In the genomic region with DNA sequence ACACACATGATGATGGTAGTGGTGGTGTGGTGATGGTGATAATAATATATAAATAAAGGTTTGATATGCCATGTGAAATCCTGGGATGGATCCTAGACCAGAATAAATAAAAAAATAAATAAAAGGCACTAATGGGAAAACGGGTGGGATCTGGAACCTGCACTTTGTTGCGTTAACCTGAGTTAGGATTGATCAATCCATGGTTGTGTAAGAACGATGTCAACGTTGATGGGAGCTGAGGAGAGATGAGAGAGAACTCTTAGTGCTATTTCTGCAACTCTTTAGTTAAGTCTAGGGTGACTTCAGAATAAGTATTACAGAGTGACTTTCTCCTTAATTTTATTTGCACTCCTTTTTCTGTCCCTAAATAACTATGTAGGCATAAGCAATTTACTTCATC, we compare ENCODE assay signal across 18 mouse cellular contexts. TPM values are rescaled to one million over a fixed set of nuclear protein-coding genes. Genes with fewer than 3 reads are reported as not detected.
A peak's percentile ranks its signal among the peaks of the same experiment; 100 is the strongest.
DNase-seq lines count a peak whose midpoint lies in the region; ATAC-seq and TF ChIP-seq lines count a peak whose summit lies in the region.
"Had no signal": no experiment of that assay in that cellular context is flagged by ENCODE, and none has a peak within 500 bp of the region (broad histone marks: within the 10 kb centered on the region; RNA-seq: fewer than 3 reads in every experiment).

No protein-coding gene starts in this region.

- no peak for TF ChIP-seq EP300 in liver, postnatal 0 days (IDR thresholded peaks at IDR 0.05; ENCODE audit: low read depth)

- no peaks in the 10 kb centered on the region for H3K79me2 ChIP-seq in liver, adult 2 months (ENCODE audit: control insufficient read depth, insufficient read depth, low read length)

- no peak overlapping the region for H3K27ac ChIP-seq in liver, adult 2 months (replicated peaks; ENCODE audit: insufficient read depth, low read depth, low read length)
- no peak overlapping the region for H3K27ac ChIP-seq in liver, postnatal 0 days (ENCODE audit: low read depth)
- H3K27ac ChIP-seq in liver, embryonic 12.5 days = no peak overlapping the region
- H3K27ac ChIP-seq: embryonic facial prominence, embryonic 10.5 days; embryonic facial prominence, embryonic 12.5 days; forebrain, embryonic 10.5 days; forebrain, embryonic 12.5 days had no signal

- H3K27me3 ChIP-seq in liver, adult 2 months (ENCODE audit: control insufficient read depth, insufficient read depth, low read length) = no peaks in the 10 kb centered on the region
- H3K27me3 ChIP-seq in liver, postnatal 0 days (ENCODE audit: insufficient read depth, low read length) = no peaks in the 10 kb centered on the region
- peaks cover 42% of the 10 kb centered on the region for H3K27me3 ChIP-seq in liver, embryonic 12.5 days (replicated peaks)

- no peak overlapping the region for H3K4me3 ChIP-seq in liver, adult 2 months (ENCODE audit: insufficient read depth, low read depth, low read length)
- H3K4me3 ChIP-seq in liver, postnatal 0 days (ENCODE audit: low read depth, low read length) = no peak overlapping the region
- H3K4me3 ChIP-seq in liver, embryonic 12.5 days = no peak overlapping the region
- H3K4me3 ChIP-seq: embryonic facial prominence, embryonic 10.5 days; embryonic facial prominence, embryonic 12.5 days; forebrain, embryonic 10.5 days; forebrain, embryonic 12.5 days had no signal

- peaks cover 5% of the 10 kb centered on the region; the same call in 1 of the 2 replicates for H3K4me1 ChIP-seq in liver, adult 2 months (ENCODE audit: control insufficient read depth, insufficient read depth, low read length)
- peaks cover 9% of the 10 kb centered on the region for H3K4me1 ChIP-seq in liver, postnatal 0 days (ENCODE audit: insufficient read depth)
- peaks cover 6% of the 10 kb centered on the region; the same call in 1 of the 2 replicates for H3K4me1 ChIP-seq in liver, embryonic 12.5 days

- no peak for TF ChIP-seq POLR2A in liver, adult 2 months (IDR thresholded peaks at IDR 0.05; ENCODE audit: extremely low read depth, insufficient read depth, low read length)

- TF ChIP-seq CTCF in liver, adult 2 months (IDR thresholded peaks at IDR 0.05; ENCODE audit: low read depth, low read length) = no peak
- no peak for TF ChIP-seq CTCF in liver, postnatal 0 days (IDR thresholded peaks at IDR 0.05; ENCODE audit: low read depth)

- H3K36me3 ChIP-seq in liver, adult 2 months (ENCODE audit: control insufficient read depth, insufficient read depth, low read length) = no peaks in the 10 kb centered on the region
- H3K36me3 ChIP-seq in liver, postnatal 0 days (replicated peaks; ENCODE audit: insufficient read depth, low read length) = no peaks in the 10 kb centered on the region
- no peaks in the 10 kb centered on the region for H3K36me3 ChIP-seq in liver, embryonic 12.5 days
- H3K36me3 ChIP-seq: embryonic facial prominence, embryonic 10.5 days; embryonic facial prominence, embryonic 12.5 days had no signal

- WGBS in liver, adult 2 months = 22% methylated on average over 4 of the region's 4 CpGs
- WGBS in liver, postnatal 0 days (ENCODE audit: insufficient replicate concordance) = 49% methylated on average over 4 of the region's 4 CpGs
- WGBS in liver, embryonic 12.5 days (ENCODE audit: insufficient replicate concordance) = 70% methylated on average over 4 of the region's 4 CpGs

- ATAC-seq in liver, postnatal 0 days = peak; percentile 77
- no peak for ATAC-seq in liver, embryonic 12.5 days
- ATAC-seq: forebrain, embryonic 14.5 days; forebrain, embryonic 16.5 days had no signal

- no peak overlapping the region for H3K4me2 ChIP-seq in liver, postnatal 0 days (ENCODE audit: low read depth, low read length)
- no peak overlapping the region for H3K4me2 ChIP-seq in liver, embryonic 12.5 days
- H3K4me2 ChIP-seq: embryonic facial prominence, embryonic 12.5 days; forebrain, embryonic 12.5 days had no signal

- no peaks in the 10 kb centered on the region for H3K9me3 ChIP-seq in liver, postnatal 0 days (ENCODE audit: low read length)
- no peaks in the 10 kb centered on the region for H3K9me3 ChIP-seq in liver, embryonic 12.5 days (replicated peaks)
- H3K9me3 ChIP-seq: embryonic facial prominence, embryonic 12.5 days; forebrain, embryonic 10.5 days; forebrain, embryonic 12.5 days had no signal

- DNase-seq in liver, adult 2 months (ENCODE audit: extremely low read depth, low read depth, low spot score) = peak; percentile 63
- no peak for DNase-seq in liver
- DNase-seq in liver, postnatal 0 days = no peak
- peak; percentile 43 for DNase-seq in adipocyte (ENCODE audit: low spot score)
- DNase-seq in fat pad, adult 2 months (ENCODE audit: extremely low read depth, low read depth, low spot score) = peak; percentile 39
- no peak for DNase-seq in layer of hippocampus, adult 11-12 months (ENCODE audit: low spot score)
- DNase-seq: adrenal gland, adult 8-10 months; adrenal gland, postnatal 14 days; adrenal gland, postnatal 36 days; cerebellum, adult 11-12 months; cerebellum, adult 9-10 months had no signal

- H3K9ac ChIP-seq in liver, adult 2 months (ENCODE audit: low read depth, low read length) = no peak overlapping the region
- no peak overlapping the region for H3K9ac ChIP-seq in liver, postnatal 0 days (replicated peaks)
- no peak overlapping the region for H3K9ac ChIP-seq in liver, embryonic 12.5 days
- H3K9ac ChIP-seq: embryonic facial prominence, embryonic 12.5 days; forebrain, embryonic 12.5 days had no signal

RNA-seq across cellular contexts. Expression of gene Hlcs, which starts 12.2 kb away (rescaled TPM):
- 6.0 and 6.4 TPM in 2 replicates for total RNA-seq in liver, adult 2 months (2014; rRNA removed)
- polyA plus RNA-seq in liver, adult 2 months (2012; rRNA removed) = 6.4 and 7.2 TPM in 2 replicates
- polyA plus RNA-seq in liver, postnatal 0 days (2015; fragmentation: Nextera tagmentation; extraction: Ambion mirVana) = 2.3 and 2.9 TPM in 2 replicates
- polyA plus RNA-seq in liver, embryonic 12.5 days (2016; fragmentation: Nextera tagmentation; extraction: Ambion mirVana) = 4.4 and 4.9 TPM in 2 replicates

RNA-seq across cellular contexts. Expression of gene Ripply3, which starts 27.0 kb away (rescaled TPM):
- total RNA-seq in liver, adult 2 months (2014; rRNA removed) = 0.74 and 1.6 TPM in 2 replicates
- 0.99 and 1.1 TPM in 2 replicates for polyA plus RNA-seq in liver, adult 2 months (2012; rRNA removed)
- polyA plus RNA-seq in liver, postnatal 0 days (2015; fragmentation: Nextera tagmentation; extraction: Ambion mirVana) = 1.4 and 2.1 TPM in 2 replicates
- polyA plus RNA-seq in liver, embryonic 12.5 days (2016; fragmentation: Nextera tagmentation; extraction: Ambion mirVana) = 2.4 and 3.1 TPM in 2 replicates

Comparison
In these comparisons a context has a peak if more than half of its experiments do, and no peak if none do; other contexts are left out.
1. DNase-seq: peak in liver, adult 2 months (single experiment), adipocyte (single experiment) and fat pad, adult 2 months (single experiment); none in liver (single experiment), liver, postnatal 0 days (single experiment) and layer of hippocampus, adult 11-12 months (single experiment).